Mouse (Mus musculus): ENCODE results near the gene Cd79a. TPM values are rescaled to one million over a fixed set of nuclear protein-coding genes. Genes with fewer than 3 reads are reported as not detected.
A peak's percentile ranks its signal among the peaks of the same experiment; 100 is the strongest.
"Not testable (repeated sequence)": the region's sequence is repeated elsewhere in the genome, so short reads cannot be mapped to it uniquely, and the experiment has no call there.

Gene Cd79a
- polyA plus RNA-seq, 1 experiment from 2014 or later: 0.28 TPM

GRCm38 (mm10) chr7:24891241-24892124 is 5.7 kb upstream of the Cd79a start:
- DNase-seq (no peak), ATAC-seq (ENCODE audit: low FRiP score, low TSS enrichment) (no peak)
- Histone ChIP-seq H3K36me3 (ENCODE audit: control insufficient read depth, insufficient read depth, low read length) (peaks cover 42% of the 10 kb centered on the region), H3K27ac (replicated peaks; ENCODE audit: low read depth, low read length) (no peak overlapping the region), H3K9ac (replicated peaks; ENCODE audit: low read length) (no peak overlapping the region), H3K4me3 (replicated peaks; ENCODE audit: low read depth, low read length) (no peak overlapping the region), H3K4me1 (ENCODE audit: control insufficient read depth, insufficient read depth, low read length) (0 out of 2 replicates have a peak, but pooled peaks cover under 1% of the 10 kb centered on the region), H3K27me3 (ENCODE audit: control insufficient read depth, insufficient read depth, low read length) (no peaks in the 10 kb centered on the region), H3K9me3 (ENCODE audit: control insufficient read depth, low read length) (no peaks in the 10 kb centered on the region), H3K4me2 (ENCODE audit: low read length) (no peak overlapping the region)
- WGBS: 62% methylated on average over 3 of the region's 3 CpGs

- H3K27me3 ChIP-seq (ENCODE audit: control insufficient read depth, insufficient read depth, low read length): no peaks in the 10 kb centered on the region
- no peak overlapping the region for H3K4me3 ChIP-seq (replicated peaks; ENCODE audit: low read depth, low read length)
- WGBS: 74% methylated on average over 2 of the region's 2 CpGs
- ATAC-seq (ENCODE audit: low FRiP score, low TSS enrichment) (no peak), DNase-seq (no peak)
- H3K9ac ChIP-seq (replicated peaks; ENCODE audit: low read length): no peak overlapping the region
- H3K4me1 ChIP-seq (ENCODE audit: control insufficient read depth, insufficient read depth, low read length): no peaks in the 10 kb centered on the region
- no peak overlapping the region for H3K4me2 ChIP-seq (ENCODE audit: low read length)
- no peak overlapping the region for H3K27ac ChIP-seq (replicated peaks; ENCODE audit: low read depth, low read length)
- H3K9me3 ChIP-seq (ENCODE audit: control insufficient read depth, low read length): no peaks in the 10 kb centered on the region
- H3K36me3 ChIP-seq (ENCODE audit: control insufficient read depth, insufficient read depth, low read length): peaks cover 36% of the 10 kb centered on the region
Observed at GRCm38 (mm10) chr7:24892125-24892583, 5.0 kb upstream of the Cd79a start.

GRCm38 (mm10) chr7:24895749-24896148 is 1.4 kb upstream of the Cd79a start:
- H3K9me3 ChIP-seq (ENCODE audit: control insufficient read depth, low read length); H3K4me2 ChIP-seq (ENCODE audit: low read length); H3K4me1 ChIP-seq (ENCODE audit: control insufficient read depth, insufficient read depth, low read length); H3K4me3 ChIP-seq (replicated peaks; ENCODE audit: low read depth, low read length); H3K27me3 ChIP-seq (ENCODE audit: control insufficient read depth, insufficient read depth, low read length); DNase-seq; H3K27ac ChIP-seq (replicated peaks; ENCODE audit: low read depth, low read length); H3K36me3 ChIP-seq (ENCODE audit: control insufficient read depth, insufficient read depth, low read length); H3K9ac ChIP-seq (replicated peaks; ENCODE audit: low read length); ATAC-seq (ENCODE audit: low FRiP score, low TSS enrichment): not testable (repeated sequence)
- WGBS: 93% methylated on average over 2 of the region's 2 CpGs

- ATAC-seq (ENCODE audit: low FRiP score, low TSS enrichment) (no peak), DNase-seq (no peak)
- Histone ChIP-seq H3K4me1 (ENCODE audit: control insufficient read depth, insufficient read depth, low read length) (no peaks in the 10 kb centered on the region), H3K9me3 (ENCODE audit: control insufficient read depth, low read length) (no peaks in the 10 kb centered on the region), H3K36me3 (ENCODE audit: control insufficient read depth, insufficient read depth, low read length) (no peaks in the 10 kb centered on the region), H3K4me3 (replicated peaks; ENCODE audit: low read depth, low read length) (no peak overlapping the region), H3K4me2 (ENCODE audit: low read length) (no peak overlapping the region), H3K27ac (replicated peaks; ENCODE audit: low read depth, low read length) (no peak overlapping the region), H3K27me3 (ENCODE audit: control insufficient read depth, insufficient read depth, low read length) (no peaks in the 10 kb centered on the region), H3K9ac (replicated peaks; ENCODE audit: low read length) (no peak overlapping the region)
- whole genome bisulfite sequencing: 67% methylated on average over 8 of the region's 8 CpGs
Observed at GRCm38 (mm10) chr7:24896269-24896668, 912 bp upstream of the Cd79a start.

GRCm38 (mm10) chr7:24897959-24898358 is 778 bp downstream of the Cd79a start:
- no peak for ATAC-seq (ENCODE audit: low FRiP score, low TSS enrichment)
- WGBS: 85% methylated on average over 5 of the region's 5 CpGs

GRCm38 (mm10) chr7:24901114-24901513 is 3.9 kb downstream of the Cd79a start:
- H3K4me2 ChIP-seq (ENCODE audit: low read length): no peak overlapping the region
- peaks cover 14% of the 10 kb centered on the region for H3K4me1 ChIP-seq (ENCODE audit: control insufficient read depth, insufficient read depth, low read length)
- H3K27me3 ChIP-seq (ENCODE audit: control insufficient read depth, insufficient read depth, low read length): no peaks in the 10 kb centered on the region
- H3K9me3 ChIP-seq (ENCODE audit: control insufficient read depth, low read length): no peaks in the 10 kb centered on the region
- 79% methylated on average over 6 of the region's 6 CpGs for WGBS
- no peak overlapping the region for H3K27ac ChIP-seq (replicated peaks; ENCODE audit: low read depth, low read length)
- H3K4me3 ChIP-seq (replicated peaks; ENCODE audit: low read depth, low read length): no peak overlapping the region
- DNase-seq (no peak), ATAC-seq (ENCODE audit: low FRiP score, low TSS enrichment) (no peak)
- H3K36me3 ChIP-seq (ENCODE audit: control insufficient read depth, insufficient read depth, low read length): no peaks in the 10 kb centered on the region
- no peak overlapping the region for H3K9ac ChIP-seq (replicated peaks; ENCODE audit: low read length)

More at GRCm38 (mm10) chr7:24897959-24898358, 778 bp downstream of the Cd79a start:
- Histone ChIP-seq H3K4me1 (ENCODE audit: control insufficient read depth, insufficient read depth, low read length) (no peaks in the 10 kb centered on the region), H3K9ac (replicated peaks; ENCODE audit: low read length) (no peak overlapping the region), H3K9me3 (ENCODE audit: control insufficient read depth, low read length) (no peaks in the 10 kb centered on the region), H3K27ac (replicated peaks; ENCODE audit: low read depth, low read length) (no peak overlapping the region), H3K4me3 (replicated peaks; ENCODE audit: low read depth, low read length) (no peak overlapping the region), H3K4me2 (ENCODE audit: low read length) (no peak overlapping the region), H3K27me3 (ENCODE audit: control insufficient read depth, insufficient read depth, low read length) (no peaks in the 10 kb centered on the region), H3K36me3 (ENCODE audit: control insufficient read depth, insufficient read depth, low read length) (no peaks in the 10 kb centered on the region)
- DNase-seq: no peak

- Histone ChIP-seq H3K36me3 (ENCODE audit: control insufficient read depth, insufficient read depth, low read length) (no peaks in the 10 kb centered on the region), H3K4me3 (replicated peaks; ENCODE audit: low read depth, low read length) (no peak overlapping the region), H3K9me3 (ENCODE audit: control insufficient read depth, low read length) (no peaks in the 10 kb centered on the region), H3K27ac (replicated peaks; ENCODE audit: low read depth, low read length) (0 out of 2 replicates have a peak overlapping the region, but pooled peaks have one; percentile 60), H3K9ac (replicated peaks; ENCODE audit: low read length) (no peak overlapping the region), H3K27me3 (ENCODE audit: control insufficient read depth, insufficient read depth, low read length) (no peaks in the 10 kb centered on the region), H3K4me1 (ENCODE audit: control insufficient read depth, insufficient read depth, low read length) (peaks cover 14% of the 10 kb centered on the region), H3K4me2 (ENCODE audit: low read length) (peak overlapping the region; percentile 83)
- ATAC-seq (ENCODE audit: low FRiP score, low TSS enrichment) (no peak), DNase-seq (no peak)
- WGBS: 89% methylated on average over 1 of the region's 1 CpGs
Observed at GRCm38 (mm10) chr7:24901842-24902241, 4.7 kb downstream of the Cd79a start.

- no peak overlapping the region; the same call in 1 of the 2 replicates for H3K9ac ChIP-seq (replicated peaks; ENCODE audit: low read length)
- peaks cover 14% of the 10 kb centered on the region for H3K4me1 ChIP-seq (ENCODE audit: control insufficient read depth, insufficient read depth, low read length)
- ATAC-seq (ENCODE audit: low FRiP score, low TSS enrichment): no peak
- WGBS: 62% methylated on average over 2 of the region's 2 CpGs
- H3K36me3 ChIP-seq (ENCODE audit: control insufficient read depth, insufficient read depth, low read length): no peaks in the 10 kb centered on the region
- H3K4me3 ChIP-seq (replicated peaks; ENCODE audit: low read depth, low read length): peak overlapping the region; percentile 60
- peak overlapping the region; percentile 60; the same call in 1 of the 2 replicates for H3K27ac ChIP-seq (replicated peaks; ENCODE audit: low read depth, low read length)
- H3K9me3 ChIP-seq (ENCODE audit: control insufficient read depth, low read length): no peaks in the 10 kb centered on the region
- peak overlapping the region; percentile 83 for H3K4me2 ChIP-seq (ENCODE audit: low read length)
- DNase-seq: peak; percentile 18
- H3K27me3 ChIP-seq (ENCODE audit: control insufficient read depth, insufficient read depth, low read length): no peaks in the 10 kb centered on the region
Observed at GRCm38 (mm10) chr7:24902264-24902629, 5.1 kb downstream of the Cd79a start.
